In the genomic region with DNA sequence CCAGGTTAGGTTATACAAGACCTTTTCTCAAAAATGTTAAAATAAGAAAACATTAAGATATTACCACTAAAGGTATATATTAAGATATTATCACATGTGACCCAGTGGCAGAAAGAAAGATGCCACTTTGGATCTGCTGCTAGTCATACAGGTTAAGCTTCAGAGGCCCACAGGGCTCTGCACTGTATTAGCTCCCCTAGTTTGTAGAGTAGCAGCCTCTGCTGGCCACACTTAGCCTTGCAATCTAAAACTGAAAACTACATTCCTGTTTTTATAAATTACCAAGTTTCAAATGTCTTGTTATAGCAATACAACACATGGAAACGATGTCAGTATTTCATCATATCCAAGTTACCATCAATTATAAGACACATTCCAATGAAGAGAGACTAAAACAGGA, we compare ENCODE assay signal across 8 mouse cellular contexts. TPM values are rescaled to one million over a fixed set of nuclear protein-coding genes. Genes with fewer than 3 reads are reported as not detected.
DNase-seq lines count a peak whose midpoint lies in the region; ATAC-seq and TF ChIP-seq lines count a peak whose summit lies in the region.

No protein-coding gene starts in this region.

- H3K9ac ChIP-seq in neural tube, embryonic 11.5 days (ENCODE audit: low read length): no peak overlapping the region
- no peak overlapping the region for H3K9ac ChIP-seq in neural tube, embryonic 15.5 days (replicated peaks)
- no peak overlapping the region for H3K9ac ChIP-seq in lung, embryonic 15.5 days
- no peak overlapping the region for H3K9ac ChIP-seq in stomach, postnatal 0 days (ENCODE audit: low read length)

- H3K9me3 ChIP-seq in neural tube, embryonic 11.5 days (ENCODE audit: control insufficient read depth, low read length): no peaks in the 10 kb centered on the region
- H3K9me3 ChIP-seq in neural tube, embryonic 15.5 days (replicated peaks): no peaks in the 10 kb centered on the region
- H3K9me3 ChIP-seq in lung, embryonic 15.5 days: no peaks in the 10 kb centered on the region
- no peaks in the 10 kb centered on the region for H3K9me3 ChIP-seq in stomach, postnatal 0 days (ENCODE audit: control insufficient read depth, low read length)

- no peak for TF ChIP-seq EP300 in stomach, postnatal 0 days (optimal IDR thresholded peaks at IDR 0.05)

- no peaks in the 10 kb centered on the region for H3K27me3 ChIP-seq in neural tube, embryonic 11.5 days (ENCODE audit: control insufficient read depth, insufficient read depth, low read length)
- H3K27me3 ChIP-seq in neural tube, embryonic 15.5 days (replicated peaks): no peaks in the 10 kb centered on the region
- no peaks in the 10 kb centered on the region for H3K27me3 ChIP-seq in lung, embryonic 15.5 days
- no peaks in the 10 kb centered on the region for H3K27me3 ChIP-seq in stomach, postnatal 0 days (ENCODE audit: control insufficient read depth, insufficient read depth, low read length)

- H3K36me3 ChIP-seq in neural tube, embryonic 11.5 days (ENCODE audit: control insufficient read depth, insufficient read depth, low read length): 0 out of 2 replicates have a peak, but pooled peaks cover 2% of the 10 kb centered on the region
- peaks cover 11% of the 10 kb centered on the region for H3K36me3 ChIP-seq in neural tube, embryonic 15.5 days
- peaks cover 10% of the 10 kb centered on the region; the same call in 1 of the 2 replicates for H3K36me3 ChIP-seq in lung, embryonic 15.5 days
- 0 out of 2 replicates have a peak, but pooled peaks cover 2% of the 10 kb centered on the region for H3K36me3 ChIP-seq in stomach, postnatal 0 days (ENCODE audit: control insufficient read depth, insufficient read depth, low read length)

- no peaks in the 10 kb centered on the region for H3K4me1 ChIP-seq in neural tube, embryonic 11.5 days (ENCODE audit: control insufficient read depth, insufficient read depth, low read length)
- no peaks in the 10 kb centered on the region for H3K4me1 ChIP-seq in neural tube, embryonic 15.5 days
- no peaks in the 10 kb centered on the region for H3K4me1 ChIP-seq in lung, embryonic 15.5 days
- no peaks in the 10 kb centered on the region for H3K4me1 ChIP-seq in stomach, postnatal 0 days (replicated peaks; ENCODE audit: control insufficient read depth, insufficient read depth)

- no peak overlapping the region for H3K27ac ChIP-seq in neural tube, embryonic 11.5 days (ENCODE audit: low read depth, low read length)
- no peak overlapping the region for H3K27ac ChIP-seq in neural tube, embryonic 15.5 days (replicated peaks)
- no peak overlapping the region for H3K27ac ChIP-seq in lung, embryonic 15.5 days
- H3K27ac ChIP-seq in stomach, postnatal 0 days (replicated peaks): no peak overlapping the region

- DNase-seq in adrenal gland, postnatal 10 days: peak; percentile 37
- DNase-seq in adrenal gland, adult 18-20 months (ENCODE audit: low spot score in 2 of 2): no peak
- peak; percentile 15 for DNase-seq in neural tube, embryonic 11.5 days (ENCODE audit: low spot score)
- DNase-seq in embryo, embryonic 10 days (ENCODE audit: low spot score): peak; percentile 32
- DNase-seq in kidney, adult 8-10 months: peak; percentile 24 to 53
- DNase-seq in stomach, postnatal 0 days (ENCODE audit: low spot score): peak; percentile 29

- H3K4me2 ChIP-seq in neural tube, embryonic 11.5 days (ENCODE audit: low read depth): no peak overlapping the region
- no peak overlapping the region for H3K4me2 ChIP-seq in neural tube, embryonic 15.5 days
- no peak overlapping the region for H3K4me2 ChIP-seq in lung, embryonic 15.5 days
- no peak overlapping the region for H3K4me2 ChIP-seq in stomach, postnatal 0 days (replicated peaks; ENCODE audit: low read depth)

- peak; percentile 87 for TF ChIP-seq CTCF in stomach, postnatal 0 days (IDR thresholded peaks at IDR 0.05; ENCODE audit: low read depth)

- no peak overlapping the region for H3K4me3 ChIP-seq in neural tube, embryonic 11.5 days (ENCODE audit: low read depth, low read length)
- H3K4me3 ChIP-seq in neural tube, embryonic 15.5 days (replicated peaks): no peak overlapping the region
- H3K4me3 ChIP-seq in lung, embryonic 15.5 days: no peak overlapping the region
- no peak overlapping the region for H3K4me3 ChIP-seq in stomach, postnatal 0 days (ENCODE audit: low read depth, low read length)

- WGBS in neural tube, embryonic 11.5 days: 85% methylated on average over 1 of the region's 1 CpGs
- 75% methylated on average over 1 of the region's 1 CpGs for WGBS in neural tube, embryonic 15.5 days
- 49% methylated on average over 1 of the region's 1 CpGs for WGBS in lung, embryonic 15.5 days
- WGBS in stomach, postnatal 0 days: 53% methylated on average over 1 of the region's 1 CpGs

- no peak for ATAC-seq in neural tube, embryonic 11.5 days (ENCODE audit: insufficient read depth, low FRiP score, low TSS enrichment)
- ATAC-seq in neural tube, embryonic 15.5 days (ENCODE audit: low FRiP score): no peak
- peak; percentile 64; the same call in 1 of the 2 replicates for ATAC-seq in lung, embryonic 15.5 days (ENCODE audit: borderline replicate concordance, extremely low read depth, low FRiP score, low TSS enrichment)
- 0 out of 2 replicates have a peak, but pooled peaks have one; percentile 53 for ATAC-seq in stomach, postnatal 0 days (ENCODE audit: low FRiP score, low TSS enrichment)

RNA-seq across cellular contexts. Expression of a gene that starts 26.2 kb away (rescaled TPM):
- total RNA-seq in adrenal gland, postnatal 10 days (2021): 10 to 100 TPM; 10.4 to 11.0 TPM
- total RNA-seq in adrenal gland, adult 18-20 months (2021): 10 to 100 TPM; 10.1 to 10.9 TPM
- 30.4 and 33.3 TPM in 2 replicates for polyA plus RNA-seq in neural tube, embryonic 11.5 days (2014; fragmentation: Nextera tagmentation; extraction: Ambion mirVana)
- 17.1 and 26.0 TPM in 2 replicates for polyA plus RNA-seq in neural tube, embryonic 15.5 days (2015; fragmentation: Nextera tagmentation; extraction: Ambion mirVana)
- 43.7 and 45.9 TPM in 2 replicates for polyA plus RNA-seq in lung, embryonic 15.5 days (2015; fragmentation: Nextera tagmentation; extraction: Ambion mirVana)
- polyA plus RNA-seq in stomach, postnatal 0 days (2015; fragmentation: Nextera tagmentation; extraction: Ambion mirVana): 17.7 and 19.0 TPM in 2 replicates

Comparison
In these comparisons a context has a peak if more than half of its experiments do, and no peak if none do; other contexts are left out.
1. DNase-seq: peak in adrenal gland, postnatal 10 days (single experiment), neural tube, embryonic 11.5 days (single experiment), embryo, embryonic 10 days (single experiment), kidney, adult 8-10 months (2 of 2) and stomach, postnatal 0 days (single experiment); none in adrenal gland, adult 18-20 months (0 of 2).
2. ATAC-seq: peak in lung, embryonic 15.5 days (single experiment) and stomach, postnatal 0 days (single experiment); none in neural tube, embryonic 11.5 days (single experiment) and neural tube, embryonic 15.5 days (single experiment).